In genomic region chr10:60351761-60352455, GRCm38 (mm10) we compare ENCODE assay signal across 7 mouse cellular contexts. TPM values are rescaled to one million over a fixed set of nuclear protein-coding genes. Genes with fewer than 3 reads are reported as not detected.
DNase-seq lines count a peak whose midpoint lies in the region; ATAC-seq and TF ChIP-seq lines count a peak whose summit lies in the region.

No protein-coding gene starts in this region.

- H3K4me3 ChIP-seq in ES-Bruce4 (ENCODE audit: low read depth, low read length) = no peak overlapping the region
- no peak overlapping the region for H3K4me3 ChIP-seq in bone marrow macrophage, adult 2 months (ENCODE audit: insufficient read depth, low read length)
- H3K4me3 ChIP-seq in intestine, embryonic 16.5 days (ENCODE audit: low read length) = no peak overlapping the region

- 20% methylated on average over 7 of the region's 7 CpGs for WGBS in intestine, embryonic 16.5 days

- H3K9me3 ChIP-seq in ES-Bruce4 (replicated peaks; ENCODE audit: control insufficient read depth, insufficient read depth, low read length, poor library complexity, severe bottlenecking) = no peaks in the 10 kb centered on the region
- no peaks in the 10 kb centered on the region for H3K9me3 ChIP-seq in intestine, embryonic 16.5 days (ENCODE audit: control insufficient read depth, low read length)

- no peaks in the 10 kb centered on the region for H3K27me3 ChIP-seq in ES-Bruce4 (ENCODE audit: control insufficient read depth, insufficient read depth, low read length, poor library complexity, severe bottlenecking)
- H3K27me3 ChIP-seq in intestine, embryonic 16.5 days (replicated peaks; ENCODE audit: control insufficient read depth, insufficient read depth, low read length) = no peaks in the 10 kb centered on the region

- peak; percentile 88 to 91 for DNase-seq in lung, adult 18-20 months
- no peak for DNase-seq in right cerebral cortex, postnatal 36 days (ENCODE audit: low spot score in 2 of 2)

- H3K9ac ChIP-seq in ES-Bruce4 (ENCODE audit: low read depth, poor library complexity, severe bottlenecking) = no peak overlapping the region
- 0 out of 2 replicates have a peak overlapping the region, but pooled peaks have one; percentile 48 for H3K9ac ChIP-seq in intestine, embryonic 16.5 days (ENCODE audit: low read depth, low read length)

- TF ChIP-seq CTCF in ES-Bruce4 (IDR thresholded peaks at IDR 0.05; ENCODE audit: low read depth, low read length) = no peak
- TF ChIP-seq CTCF in bone marrow macrophage, adult 2 months (IDR thresholded peaks at IDR 0.05; ENCODE audit: low read depth, low read length) = no peak

- peak; percentile 24 for ATAC-seq in granulocyte monocyte progenitor cell, adult 5-6 weeks (replicated peaks; ENCODE audit: poor library complexity, severe bottlenecking)
- ATAC-seq in intestine, embryonic 16.5 days = peak; percentile 58
- peak; percentile 75 for ATAC-seq in neutrophil, adult 5-6 weeks (ENCODE audit: extremely low read depth, insufficient number of reproducible peaks, low FRiP score, poor library complexity, severe bottlenecking)

- no peak for TF ChIP-seq POLR2A in ES-Bruce4 (IDR thresholded peaks at IDR 0.05; ENCODE audit: insufficient read depth, low read length)
- TF ChIP-seq POLR2A in bone marrow macrophage, adult 2 months (IDR thresholded peaks at IDR 0.05; ENCODE audit: borderline replicate concordance, low read depth, low read length) = no peak

- H3K36me3 ChIP-seq in ES-Bruce4 (ENCODE audit: control insufficient read depth, insufficient read depth, low read length, poor library complexity, severe bottlenecking) = no peaks in the 10 kb centered on the region
- no peaks in the 10 kb centered on the region for H3K36me3 ChIP-seq in intestine, embryonic 16.5 days (ENCODE audit: control insufficient read depth, insufficient read depth, low read length)

- H3K4me1 ChIP-seq in ES-Bruce4 (ENCODE audit: control insufficient read depth, insufficient read depth, low read length) = peaks cover 11% of the 10 kb centered on the region
- H3K4me1 ChIP-seq in bone marrow macrophage, adult 2 months (ENCODE audit: control insufficient read depth, insufficient read depth, low read length) = peaks cover 31% of the 10 kb centered on the region
- peaks cover 53% of the 10 kb centered on the region for H3K4me1 ChIP-seq in intestine, embryonic 16.5 days (ENCODE audit: control insufficient read depth, insufficient read depth, low read length)

- H3K27ac ChIP-seq in ES-Bruce4 (ENCODE audit: insufficient read depth, low read length) = peak overlapping the region; percentile 53
- H3K27ac ChIP-seq in bone marrow macrophage, adult 2 months (ENCODE audit: insufficient read depth, low read depth, low read length) = peak overlapping the region; percentile 51; the same call in 1 of the 2 replicates
- peak overlapping the region; percentile 94 for H3K27ac ChIP-seq in intestine, embryonic 16.5 days (ENCODE audit: low read length)

- peak; percentile 78 for TF ChIP-seq EP300 in ES-Bruce4 (IDR thresholded peaks at IDR 0.05; ENCODE audit: insufficient read depth, low read depth, low read length)

- peak overlapping the region; percentile 35 for H3K4me2 ChIP-seq in intestine, embryonic 16.5 days (ENCODE audit: low read depth, low read length)

RNA-seq across cellular contexts. Expression of gene Vsir, which starts 5.3 kb away (rescaled TPM):
- 2.5 and 4.5 TPM in 2 replicates for polyA plus RNA-seq in ES-Bruce4 (2011; ENCODE audit: insufficient read depth, insufficient read length, low read depth, missing spikeins)
- 536 and 666 TPM in 2 replicates for polyA plus RNA-seq in bone marrow macrophage, adult 2 months (2012; ENCODE audit: insufficient read depth, insufficient read length, missing spikeins)
- total RNA-seq in granulocyte monocyte progenitor cell, adult 5-6 weeks (2014; fragmentation: Nextera tagmentation) = 45.9 and 57.9 TPM in 2 replicates
- total RNA-seq in granulocyte monocyte progenitor cell, adult 5-6 weeks (2017) = 108 and 143 TPM in 2 replicates
- polyA plus RNA-seq in intestine, embryonic 16.5 days (2015; fragmentation: Nextera tagmentation; extraction: Ambion mirVana) = 10.3 and 11.2 TPM in 2 replicates
- 440 and 506 TPM in 2 replicates for total RNA-seq in neutrophil, adult 5-6 weeks (2017)

RNA-seq across cellular contexts. Expression of gene Gm17455, which starts 47.6 kb away (rescaled TPM):
- not detected in 2 replicates for polyA plus RNA-seq in ES-Bruce4 (2011; ENCODE audit: insufficient read depth, insufficient read length, low read depth, missing spikeins)
- polyA plus RNA-seq in bone marrow macrophage, adult 2 months (2012; ENCODE audit: insufficient read depth, insufficient read length, missing spikeins) = not detected in 2 replicates
- not detected in 2 replicates for total RNA-seq in granulocyte monocyte progenitor cell, adult 5-6 weeks (2014; fragmentation: Nextera tagmentation)
- not detected in 2 replicates for total RNA-seq in granulocyte monocyte progenitor cell, adult 5-6 weeks (2017)
- 0.72 and 1.0 TPM in 2 replicates for polyA plus RNA-seq in intestine, embryonic 16.5 days (2015; fragmentation: Nextera tagmentation; extraction: Ambion mirVana)
- total RNA-seq in neutrophil, adult 5-6 weeks (2017) = 10.4 and 16.6 TPM in 2 replicates

Comparison
In these comparisons a context has a peak if more than half of its experiments do, and no peak if none do; other contexts are left out.
1. ATAC-seq: peak in every context shown above with its lines; median percentile 75 in neutrophil, adult 5-6 weeks; 58 in intestine, embryonic 16.5 days; 24 in granulocyte monocyte progenitor cell, adult 5-6 weeks.
2. DNase-seq: peak in lung, adult 18-20 months (2 of 2); none in right cerebral cortex, postnatal 36 days (0 of 2).
3. RNA of gene Vsir, which starts 5.3 kb away (polyA plus RNA-seq): 536 to 666 TPM in bone marrow macrophage, adult 2 months; 10.3 to 11.2 TPM in intestine, embryonic 16.5 days and 2.5 to 4.5 TPM in ES-Bruce4; every median in the first group is over 10 times any median in the second.
4. Peak in every context shown above with its lines, with median percentiles within 50 percentile points of each other: H3K27ac ChIP-seq.